Comparison of ENCODE assay signal across 7 mouse cellular contexts in the genomic region with DNA sequence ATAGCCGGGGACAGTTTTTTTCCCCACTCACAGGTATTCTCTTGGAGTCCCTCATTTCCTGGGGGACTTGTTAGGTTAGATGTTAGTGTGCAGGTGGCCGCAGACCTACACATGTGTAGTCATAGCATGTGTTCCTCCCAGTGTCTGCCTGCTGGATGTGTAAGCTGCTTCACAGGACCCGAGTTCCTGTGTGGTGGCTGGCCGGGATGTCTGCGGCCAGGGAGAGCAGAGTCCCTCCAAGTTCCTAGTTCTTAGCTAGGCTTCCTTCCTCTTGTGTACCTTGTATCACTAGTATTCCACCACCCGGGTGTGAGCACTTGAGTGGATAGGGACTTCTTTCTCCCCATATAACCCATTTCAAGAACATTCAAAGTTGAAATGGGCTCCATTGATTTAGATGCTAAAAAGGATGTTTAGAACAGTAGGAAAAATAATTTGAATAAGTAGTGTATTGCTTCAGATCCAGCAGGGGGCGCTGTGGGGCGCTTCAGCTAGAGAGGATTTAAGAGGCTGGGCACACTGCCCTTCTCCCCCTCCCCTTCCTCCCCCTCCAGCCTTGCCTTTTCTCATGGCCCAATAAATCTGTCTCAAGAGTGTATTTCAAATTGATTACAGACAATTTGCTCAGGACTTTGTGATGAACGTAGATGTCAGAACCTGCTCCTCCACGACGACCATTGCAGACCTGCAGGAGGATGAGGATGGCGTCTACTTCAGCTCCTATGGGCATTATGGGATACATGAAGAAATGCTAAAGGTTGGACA. TPM values are rescaled to one million over a fixed set of nuclear protein-coding genes. Genes with fewer than 3 reads are reported as not detected.
DNase-seq lines count a peak whose midpoint lies in the region; ATAC-seq and TF ChIP-seq lines count a peak whose summit lies in the region.

No protein-coding gene starts in this region.

- no peak overlapping the region for H3K27ac ChIP-seq in cortical plate, adult 2 months (ENCODE audit: insufficient read depth, low read length)
- H3K27ac ChIP-seq in hindbrain, embryonic 10.5 days = no peak overlapping the region
- no peak overlapping the region for H3K27ac ChIP-seq in limb, embryonic 14.5 days (replicated peaks; ENCODE audit: low read depth, low read length)

- H3K27me3 ChIP-seq in hindbrain, embryonic 10.5 days (ENCODE audit: insufficient read depth, poor library complexity, severe bottlenecking) = no peaks in the 10 kb centered on the region
- H3K27me3 ChIP-seq in limb, embryonic 14.5 days (ENCODE audit: control insufficient read depth, insufficient read depth, low read length) = no peaks in the 10 kb centered on the region

- H3K36me3 ChIP-seq in hindbrain, embryonic 10.5 days = peaks cover 94% of the 10 kb centered on the region
- peaks cover 80% of the 10 kb centered on the region for H3K36me3 ChIP-seq in limb, embryonic 14.5 days (ENCODE audit: control insufficient read depth, insufficient read depth, low read length)

- H3K4me3 ChIP-seq in cortical plate, adult 2 months (ENCODE audit: insufficient read depth, low read length) = no peak overlapping the region
- no peak overlapping the region for H3K4me3 ChIP-seq in hindbrain, embryonic 10.5 days
- no peak overlapping the region for H3K4me3 ChIP-seq in limb, embryonic 14.5 days (replicated peaks; ENCODE audit: low read length)

- DNase-seq in right cerebral cortex, adult 18-20 months = peak; percentile 49
- no peak for DNase-seq in right cerebral cortex, postnatal 36 days (ENCODE audit: low spot score in 2 of 2)
- peak; percentile 52 for DNase-seq in adipocyte (ENCODE audit: low spot score)
- peak; percentile 58 for DNase-seq in hindbrain, embryonic 10.5 days (ENCODE audit: low spot score)
- DNase-seq in limb, embryonic 14.5 days (ENCODE audit: low spot score) = peak; percentile 55
- peak; percentile 47 for DNase-seq in retina, adult 2 months (ENCODE audit: low read depth, low spot score)

- H3K9ac ChIP-seq in limb, embryonic 14.5 days (ENCODE audit: low read depth, low read length, severe bottlenecking) = no peak overlapping the region

- ATAC-seq in limb, embryonic 14.5 days (ENCODE audit: low FRiP score, low read depth) = no peak

- H3K4me2 ChIP-seq in limb, embryonic 14.5 days (replicated peaks; ENCODE audit: low read depth, low read length, severe bottlenecking) = no peak overlapping the region

- no peak for TF ChIP-seq POLR2A in cortical plate, adult 2 months (IDR thresholded peaks at IDR 0.05; ENCODE audit: extremely low read depth, insufficient read depth, low read length)
- TF ChIP-seq POLR2A in limb, embryonic 14.5 days (IDR thresholded peaks at IDR 0.05; ENCODE audit: borderline replicate concordance, extremely low read depth, insufficient read depth, insufficient read length) = no peak

- H3K4me1 ChIP-seq in cortical plate, adult 2 months (ENCODE audit: control insufficient read depth, insufficient read depth, low read length) = no peaks in the 10 kb centered on the region
- no peaks in the 10 kb centered on the region for H3K4me1 ChIP-seq in hindbrain, embryonic 10.5 days (replicated peaks)
- no peaks in the 10 kb centered on the region for H3K4me1 ChIP-seq in limb, embryonic 14.5 days (ENCODE audit: control insufficient read depth, insufficient read depth, low read length)

- no peaks in the 10 kb centered on the region for H3K9me3 ChIP-seq in hindbrain, embryonic 10.5 days
- H3K9me3 ChIP-seq in limb, embryonic 14.5 days (ENCODE audit: control insufficient read depth, low read length) = no peaks in the 10 kb centered on the region

- TF ChIP-seq CTCF in cortical plate, adult 2 months (IDR thresholded peaks at IDR 0.05; ENCODE audit: extremely low read depth, insufficient read depth, low read length) = peak; percentile 46

- WGBS in hindbrain, embryonic 10.5 days = 70% methylated on average over 12 of the region's 12 CpGs
- WGBS in limb, embryonic 14.5 days = 55% methylated on average over 12 of the region's 12 CpGs

RNA-seq across cellular contexts. Expression of gene Prmt3, which starts 8.7 kb away (rescaled TPM):
- 28.0 and 28.7 TPM in 2 replicates for polyA plus RNA-seq in cortical plate, adult 2 months (2012; rRNA removed)
- polyA plus RNA-seq in hindbrain, embryonic 10.5 days (2016; fragmentation: Nextera tagmentation; extraction: Ambion mirVana) = 49.7 and 65.0 TPM in 2 replicates
- polyA plus RNA-seq in limb, embryonic 14.5 days (2012; rRNA removed) = 35.6 and 37.4 TPM in 2 replicates
- 50.4 and 50.8 TPM in 2 replicates for polyA plus RNA-seq in limb, embryonic 14.5 days (2014; fragmentation: Nextera tagmentation; extraction: Ambion mirVana)

RNA-seq across cellular contexts. Expression of gene Htatip2, which starts 27.9 kb away (rescaled TPM):
- 15.8 and 16.3 TPM in 2 replicates for polyA plus RNA-seq in cortical plate, adult 2 months (2012; rRNA removed)
- polyA plus RNA-seq in hindbrain, embryonic 10.5 days (2016; fragmentation: Nextera tagmentation; extraction: Ambion mirVana) = 3.6 and 4.3 TPM in 2 replicates
- polyA plus RNA-seq in limb, embryonic 14.5 days (2012; rRNA removed) = 3.1 and 5.4 TPM in 2 replicates
- polyA plus RNA-seq in limb, embryonic 14.5 days (2014; fragmentation: Nextera tagmentation; extraction: Ambion mirVana) = 8.1 and 10.3 TPM in 2 replicates

Comparison
In these comparisons a context has a peak if more than half of its experiments do, and no peak if none do; other contexts are left out.
1. DNase-seq: peak in right cerebral cortex, adult 18-20 months (single experiment), adipocyte (single experiment), hindbrain, embryonic 10.5 days (single experiment), limb, embryonic 14.5 days (single experiment) and retina, adult 2 months (single experiment); none in right cerebral cortex, postnatal 36 days (0 of 2).